Mouse (Mus musculus) T-cell, adult 2 months (primary cell): ENCODE results near the gene Rnft2.

Experiments used
- DNase-seq: peaks from one replicate; pipeline ENCODE4 v3.0.0; 2022; ENCODE audit warnings: low spot score

Rnft2 gene

DNA sequence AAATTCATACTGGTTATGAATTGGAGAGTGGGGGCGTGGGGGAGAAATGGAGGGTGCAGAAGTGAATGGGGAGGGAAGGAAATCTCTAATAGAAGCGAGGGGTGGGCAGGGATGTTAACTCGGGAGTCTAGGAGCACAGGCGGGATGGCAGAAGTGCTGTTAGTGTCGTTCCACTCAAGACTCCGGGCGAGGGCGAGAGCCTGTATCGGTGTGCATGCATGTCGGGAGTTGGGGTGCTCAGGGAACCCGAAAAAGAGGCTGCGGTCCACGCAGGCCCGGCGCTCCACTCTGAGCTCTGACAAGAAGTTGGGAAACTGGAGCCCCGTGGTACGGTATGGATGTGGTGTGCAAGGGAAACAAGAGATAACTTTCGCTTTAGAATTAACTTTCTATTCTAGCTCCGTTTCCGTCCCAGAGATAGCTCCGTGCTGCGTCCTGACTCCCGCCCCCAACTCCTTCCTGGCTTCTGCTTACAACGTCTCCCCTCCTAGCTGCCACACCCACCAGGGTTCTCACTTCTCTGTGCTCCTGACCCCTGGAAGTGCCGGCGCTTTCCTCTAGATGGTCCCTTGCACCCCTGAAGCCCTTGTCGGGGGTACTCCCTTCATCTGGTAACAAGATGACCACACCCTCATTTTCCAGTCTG lies 72.7 kb downstream of the Rnft2 start:
- DNase-seq: no peak

DNA sequence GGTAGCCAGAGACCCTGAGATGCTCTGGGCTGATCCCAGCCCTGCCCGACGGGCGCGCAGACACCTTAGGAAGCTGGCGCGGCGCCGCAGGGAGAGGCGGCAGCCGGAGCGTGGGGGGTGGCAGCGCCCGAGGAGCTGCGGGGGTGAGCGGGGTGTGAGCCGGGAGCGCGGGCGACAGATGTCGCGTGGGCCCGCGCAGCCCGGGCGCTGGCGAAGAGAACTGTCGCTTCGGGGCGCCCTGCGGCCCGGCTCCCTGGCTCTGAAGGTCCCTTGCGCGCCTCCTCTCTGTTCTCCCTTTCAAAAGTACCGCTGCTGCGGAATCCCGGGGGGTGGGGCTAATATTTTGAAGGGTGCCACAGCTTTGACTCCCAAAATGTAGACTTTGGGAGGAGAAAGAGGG lies 73.3 kb downstream of the Rnft2 start:
- DNase-seq: no peak

DNA sequence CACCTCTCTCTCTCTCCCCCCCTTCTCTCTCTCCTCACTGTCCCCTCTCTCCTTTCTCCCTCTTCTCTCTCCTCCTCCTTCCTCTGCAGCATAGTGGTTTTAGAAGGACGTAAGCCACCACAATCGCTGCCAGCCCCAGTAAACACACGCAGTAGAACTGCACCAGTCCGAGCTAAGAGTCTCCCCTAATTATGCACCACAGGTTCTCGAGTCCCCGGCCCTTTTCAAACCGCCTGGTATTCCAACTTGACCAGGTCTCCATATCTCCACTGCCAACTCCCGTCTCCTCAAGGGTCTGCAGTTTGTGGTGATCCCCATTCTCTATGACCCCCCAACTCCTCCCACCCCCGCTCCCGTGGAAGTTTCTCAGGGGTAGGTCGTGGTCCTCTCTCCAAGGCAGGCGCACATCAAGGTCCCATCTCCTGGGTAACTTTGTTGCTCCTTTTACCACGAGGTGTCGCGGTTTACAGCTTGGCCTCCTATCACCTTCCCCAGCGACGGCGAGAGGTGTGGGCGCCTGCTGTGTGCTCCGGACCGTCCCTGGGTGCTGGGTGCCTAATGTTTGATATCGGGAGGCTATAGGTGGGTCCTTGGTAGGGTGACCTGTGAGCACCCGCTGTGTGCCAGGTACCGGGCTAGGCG lies 73.9 kb downstream of the Rnft2 start:
- DNase-seq: no peak

DNA sequence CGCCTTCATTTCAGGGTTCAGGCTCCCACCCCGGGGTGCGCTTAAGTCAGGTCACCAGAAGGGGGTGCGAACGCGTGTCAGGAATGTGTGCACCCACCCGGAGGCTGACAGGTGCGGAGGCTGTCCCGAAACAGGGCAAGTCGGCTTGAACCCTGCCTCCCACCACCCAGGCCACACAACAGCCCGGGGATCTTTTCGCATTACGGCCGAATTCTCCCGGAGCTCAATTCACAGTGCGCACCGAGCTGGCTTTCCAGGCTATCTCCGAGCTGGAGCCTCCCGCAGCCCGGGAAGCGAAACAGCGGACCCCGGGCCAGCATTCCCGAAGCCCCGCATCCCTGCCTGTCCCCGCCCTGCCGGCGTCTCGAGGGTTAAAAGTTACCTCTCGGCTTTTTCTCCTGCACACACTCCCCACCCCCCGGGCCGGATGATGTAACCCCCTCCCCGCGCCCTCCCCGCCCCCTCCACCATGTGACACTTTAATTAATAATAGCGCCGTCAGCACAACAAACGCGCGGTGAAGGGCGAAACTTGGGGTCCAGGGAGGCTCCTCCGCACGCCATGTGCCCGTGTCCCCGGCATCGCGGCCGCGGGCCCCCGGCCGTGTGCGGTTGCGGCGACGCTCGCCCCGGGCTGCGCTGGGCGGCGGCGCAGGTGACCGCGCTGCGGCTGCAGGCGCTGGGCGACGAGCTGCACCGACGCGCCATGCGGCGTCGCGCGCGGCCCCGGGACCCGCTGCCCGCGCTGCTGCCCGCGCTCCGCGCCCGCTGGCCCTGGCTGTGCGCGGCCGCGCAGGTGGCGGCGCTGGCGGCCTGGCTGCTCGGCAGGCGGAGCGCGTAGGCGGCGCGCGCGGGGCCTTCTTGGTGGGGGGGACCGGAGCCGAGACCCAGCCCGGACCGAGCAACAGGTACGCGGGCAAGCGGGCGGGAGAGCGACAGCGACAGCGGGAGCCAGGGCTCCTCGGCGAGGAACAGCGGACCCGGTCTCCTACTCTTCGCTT lies 75.4 kb downstream of the Rnft2 start:
- no peak for DNase-seq

DNA sequence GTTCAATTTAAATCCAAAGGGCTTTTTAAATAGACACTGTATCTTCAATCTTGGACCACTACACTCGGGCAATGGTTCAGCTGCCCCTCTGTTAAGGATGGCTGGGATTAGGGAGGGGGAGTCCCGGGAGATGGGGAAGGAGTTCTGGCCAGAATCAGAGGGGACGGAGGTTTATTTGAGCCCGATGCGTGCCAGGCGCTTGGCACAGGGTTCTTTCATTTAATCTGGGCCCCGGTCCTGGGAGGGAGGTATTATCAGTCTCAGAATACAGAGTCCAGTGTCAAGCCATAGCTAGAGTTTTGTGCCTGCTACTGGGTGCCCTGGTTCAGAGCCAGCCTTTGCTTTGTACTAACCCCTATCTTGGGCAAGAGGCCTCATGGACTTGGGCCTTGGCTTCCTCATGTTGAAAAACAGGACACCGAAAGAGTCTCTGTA lies 77.3 kb downstream of the Rnft2 start:
- DNase-seq: no peak

DNA sequence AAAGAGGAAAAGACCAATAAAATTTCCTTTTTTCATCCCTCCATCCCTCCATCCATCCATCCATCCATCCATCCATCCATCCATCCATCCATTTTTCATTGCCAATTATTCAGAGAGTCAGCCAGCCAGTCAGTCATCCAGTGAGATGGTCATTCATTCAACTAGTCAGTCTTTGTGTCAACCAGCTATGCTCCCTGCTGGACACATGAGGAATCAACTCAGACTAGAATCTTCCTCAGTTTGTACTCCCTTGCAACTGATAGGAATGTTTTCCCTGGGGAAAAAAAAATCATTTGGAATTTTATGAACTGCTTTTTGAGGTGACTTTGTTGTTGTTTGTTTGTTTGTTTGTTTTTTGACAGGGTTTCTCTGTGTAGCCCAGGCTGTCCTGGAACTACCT lies 79.5 kb downstream of the Rnft2 start:
- DNase-seq: no peak

DNA sequence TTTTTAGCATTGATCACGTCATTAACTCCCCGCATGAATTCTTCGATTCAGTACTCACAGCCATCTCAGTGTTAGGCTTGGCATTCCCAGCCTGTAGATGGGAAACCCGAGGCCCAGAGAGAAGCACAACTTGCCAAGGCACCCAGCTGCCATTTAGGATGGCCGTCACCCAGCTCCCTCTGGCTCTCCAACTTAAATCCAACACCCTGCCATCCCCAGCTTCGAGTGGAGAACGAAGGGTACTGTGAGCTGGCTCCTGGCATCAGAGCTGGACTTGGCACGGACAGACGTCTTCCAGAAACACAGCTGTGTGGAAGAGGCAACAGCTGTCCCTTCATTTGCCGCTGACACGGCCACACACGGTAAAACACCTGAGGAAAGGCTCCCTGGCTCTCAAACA lies 80.3 kb downstream of the Rnft2 start, which contains the start of gene Hrk:
TSS of gene Hrk (plus strand) at position 68 of the 400 bp plus-strand sequence.
- no peak for DNase-seq

DNA sequence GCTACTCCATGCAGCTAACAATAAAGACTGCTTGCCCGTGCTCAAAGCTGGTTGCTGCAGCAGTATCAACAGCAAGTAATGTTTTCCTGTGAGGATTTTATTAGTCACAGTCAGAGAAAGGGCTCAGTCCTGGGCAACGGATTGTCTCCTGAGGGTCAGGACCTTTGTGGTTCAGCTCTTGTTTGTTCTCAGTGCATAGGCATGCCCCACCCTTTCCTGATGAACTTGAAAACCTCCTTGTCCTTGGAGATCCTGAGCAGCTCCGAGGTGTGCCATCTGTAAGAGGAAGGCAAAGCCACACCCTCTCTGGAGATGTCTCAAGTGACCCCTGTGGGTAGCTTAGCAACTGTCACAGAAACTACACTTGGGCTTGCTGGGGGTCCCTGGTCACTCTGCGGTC lies 84.2 kb downstream of the Rnft2 start:
- no peak for DNase-seq

DNA sequence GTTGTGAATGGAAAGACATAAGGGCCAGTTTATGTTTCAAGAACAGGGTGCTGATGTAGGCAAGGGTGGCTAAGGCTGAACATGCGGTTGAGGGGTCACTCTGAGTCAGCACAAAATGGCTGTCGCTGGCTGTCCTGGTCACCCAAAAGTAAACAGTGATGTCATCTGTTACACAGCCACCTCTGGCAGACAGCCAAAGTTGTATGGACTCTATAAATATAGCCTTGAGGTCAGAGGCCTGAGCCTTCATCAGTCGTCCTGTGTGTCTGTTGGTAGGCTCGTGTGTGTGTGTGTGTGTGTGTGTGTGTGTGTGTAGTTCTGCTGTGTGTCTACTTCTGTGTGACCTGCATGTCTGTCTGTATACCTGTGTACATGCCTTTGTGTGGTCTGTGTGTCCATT lies 87.9 kb downstream of the Rnft2 start:
- no peak for DNase-seq

DNA sequence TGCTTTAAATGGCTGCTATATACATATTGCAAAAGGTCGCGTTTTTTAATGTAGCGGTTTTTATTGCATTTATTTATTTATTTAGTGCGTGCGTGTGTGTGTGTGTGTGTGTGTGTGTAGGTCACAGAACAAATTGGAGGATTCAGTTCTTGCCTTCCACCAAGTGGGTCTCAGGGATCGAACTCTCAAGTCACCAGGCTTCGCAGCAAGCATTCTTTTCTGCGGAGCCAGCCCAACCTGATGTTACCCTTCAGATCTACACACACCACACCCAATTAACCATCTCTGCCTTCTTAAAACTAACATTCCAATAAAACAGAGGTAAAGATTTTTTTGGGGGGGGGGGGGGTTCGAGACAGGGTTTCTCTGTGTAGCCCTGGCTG lies 89.4 kb downstream of the Rnft2 start:
- no peak for DNase-seq

DNA sequence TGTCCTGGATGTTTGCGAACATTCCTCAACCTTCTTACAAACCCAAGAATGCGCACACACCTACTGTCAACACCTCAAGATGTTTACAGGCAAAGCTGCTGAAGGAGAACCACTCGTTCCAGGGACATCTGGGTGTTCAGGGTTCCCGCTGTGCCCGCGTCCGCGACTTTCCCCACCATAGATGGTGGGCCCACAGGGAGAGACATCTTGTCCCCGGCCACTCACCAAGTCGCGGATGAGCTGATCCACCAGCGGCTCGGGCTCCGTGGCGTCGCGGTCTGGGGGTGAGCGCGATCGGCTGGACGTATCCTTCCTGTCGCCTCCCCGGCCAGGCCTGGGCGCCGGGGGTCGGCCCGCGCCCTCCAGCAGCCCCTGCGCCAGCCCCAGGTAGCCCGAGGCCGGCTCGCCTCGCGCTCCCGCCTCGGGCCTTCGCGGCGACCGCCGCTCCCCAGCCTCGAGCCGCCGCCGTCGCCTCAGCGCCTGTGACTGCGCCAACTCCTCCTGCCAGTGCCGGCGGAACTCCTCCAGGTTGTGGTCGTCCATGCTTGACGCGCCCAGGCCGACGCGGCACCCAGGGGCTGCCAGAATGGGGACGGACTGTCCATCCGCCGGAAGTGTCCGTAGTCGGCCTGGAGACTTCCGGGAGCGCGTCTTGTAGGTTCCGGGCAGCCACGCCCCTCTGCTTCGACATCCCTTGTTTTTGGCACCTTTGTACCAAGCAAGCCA lies 89.9 kb downstream of the Rnft2 start, which contains the start of gene Fbxw8:
TSS of gene Fbxw8 (minus strand) at position 626 of the 726 bp plus-strand sequence.
- DNase-seq: peak; percentile 58

DNA sequence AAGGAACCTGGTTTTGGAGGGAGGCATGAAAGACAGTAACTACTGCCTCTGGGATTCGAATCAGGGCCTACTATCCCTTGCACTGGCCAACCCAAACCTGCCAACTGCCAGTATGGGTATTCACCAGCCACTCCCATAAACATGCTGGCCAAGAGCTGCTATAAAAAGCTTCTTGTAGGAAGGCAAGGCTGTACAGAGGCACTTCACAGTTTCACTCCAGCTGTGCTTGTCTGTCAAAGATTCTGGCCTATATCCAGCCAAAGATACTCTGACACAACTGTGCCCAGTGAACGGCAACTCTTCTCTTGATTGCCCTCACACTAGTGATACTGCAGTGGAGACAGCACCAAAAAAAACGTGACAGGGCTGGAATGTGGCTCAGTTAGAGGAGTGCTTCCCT lies 95.2 kb downstream of the Rnft2 start:
- no peak for DNase-seq

DNA sequence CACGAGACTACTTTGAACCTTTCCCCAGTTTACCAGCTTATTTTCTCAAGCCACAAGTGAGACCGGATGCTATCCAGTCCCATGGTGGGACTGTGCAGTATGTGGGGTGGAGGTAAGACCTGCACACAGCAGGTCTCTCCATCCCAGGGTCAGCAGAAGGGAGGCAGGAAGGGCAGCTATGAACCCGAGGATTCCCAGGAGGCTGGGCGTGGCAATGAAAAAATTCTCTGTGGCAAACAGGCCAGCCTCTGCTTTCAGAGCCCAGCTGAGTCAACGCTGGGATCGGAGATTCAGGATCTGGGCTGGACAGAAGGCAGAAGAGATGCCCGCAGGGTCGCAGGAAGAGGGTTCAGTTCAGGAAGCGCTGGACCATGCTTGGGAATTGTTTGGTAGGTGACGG lies 97.7 kb downstream of the Rnft2 start:
- no peak for DNase-seq

DNA sequence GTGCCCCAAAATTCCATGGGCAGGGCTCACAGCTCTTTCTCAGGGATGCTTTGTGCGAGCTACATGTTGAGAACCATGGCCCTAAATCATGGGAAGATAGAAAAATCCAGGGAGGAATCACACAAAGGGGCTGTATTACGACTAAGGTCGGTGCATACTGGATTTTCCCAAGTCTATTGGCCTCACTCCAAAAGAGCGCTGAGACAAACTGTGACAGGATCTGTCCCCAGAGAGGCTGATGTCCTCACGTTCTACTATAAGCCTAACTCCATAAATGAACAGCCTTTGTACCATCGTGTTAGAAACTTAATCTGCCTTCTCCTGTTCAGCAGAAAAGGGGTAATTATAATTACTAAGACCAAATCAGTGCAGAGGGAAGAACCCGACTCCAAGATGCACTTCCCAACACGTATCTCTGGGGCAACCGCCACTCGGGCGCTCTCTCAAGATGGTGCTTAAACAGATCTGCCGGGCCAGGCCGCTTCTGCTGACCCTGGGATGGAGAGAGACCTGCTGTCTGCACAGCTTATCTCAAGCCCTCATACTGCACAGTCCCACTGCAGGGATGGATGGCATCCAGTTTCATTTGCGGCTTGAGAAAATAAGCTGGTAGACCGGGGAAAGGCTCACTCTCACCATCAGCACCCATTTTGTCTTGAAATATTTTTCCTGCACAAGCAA lies 98.8 kb downstream of the Rnft2 start:
- DNase-seq: no peak

DNA sequence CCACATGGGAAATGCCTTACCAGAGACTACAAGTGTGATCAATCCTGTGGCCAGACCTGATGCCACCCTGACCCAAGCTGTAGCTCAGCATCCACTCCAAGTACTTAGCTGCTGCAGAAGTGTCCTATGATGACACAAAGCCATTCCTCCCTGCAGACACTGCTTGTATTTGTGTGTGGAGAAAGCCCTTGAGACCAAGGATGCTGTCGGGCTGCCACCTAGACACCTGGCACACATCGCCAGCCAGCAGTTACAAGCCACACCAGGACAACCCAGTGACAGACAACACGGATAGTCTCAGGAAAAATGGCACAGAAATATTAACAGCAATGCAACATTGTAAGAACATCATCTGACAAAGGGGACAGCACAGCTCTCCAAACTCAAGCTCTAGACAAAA lies 99.5 kb downstream of the Rnft2 start:
- no peak for DNase-seq

DNA sequence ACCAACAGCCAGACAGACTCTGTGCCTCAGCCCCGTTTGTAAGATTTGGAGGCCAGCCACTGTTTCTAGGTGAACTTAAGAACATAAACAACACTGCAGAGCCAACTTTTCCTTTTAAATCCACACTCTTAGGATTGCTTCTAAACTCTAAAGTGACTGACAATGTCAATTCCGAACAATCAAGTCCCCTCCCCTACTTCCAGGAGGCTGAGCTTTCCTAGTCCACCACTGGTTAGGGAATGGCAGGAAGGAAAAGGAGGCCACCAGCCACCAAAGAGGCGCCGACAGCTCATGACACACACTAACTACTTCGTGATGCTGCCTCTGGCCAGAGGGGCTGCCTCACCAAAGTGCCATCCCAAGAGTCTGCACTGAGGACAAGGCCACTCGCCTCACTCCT lies 100.1 kb downstream of the Rnft2 start:
- no peak for DNase-seq

DNA sequence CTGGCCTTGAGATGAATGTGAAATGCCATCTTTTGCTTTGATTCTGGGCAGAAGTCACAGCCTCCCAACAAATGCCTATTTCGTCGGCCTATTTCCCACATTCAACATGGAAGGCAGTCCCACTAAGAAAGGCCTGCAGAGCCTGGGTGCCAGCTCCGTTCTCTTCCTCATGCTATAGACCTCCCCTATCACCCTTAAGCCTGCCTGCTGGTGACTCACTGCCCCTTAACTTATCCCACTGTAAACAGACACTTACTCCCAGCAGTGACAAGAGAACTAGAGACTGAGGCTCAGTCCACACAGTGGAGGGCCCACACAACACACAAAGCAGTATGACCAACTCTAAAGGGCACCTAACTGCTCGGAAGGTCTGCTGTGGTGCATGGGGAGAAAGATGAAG lies 100.6 kb downstream of the Rnft2 start:
- DNase-seq: no peak

DNA sequence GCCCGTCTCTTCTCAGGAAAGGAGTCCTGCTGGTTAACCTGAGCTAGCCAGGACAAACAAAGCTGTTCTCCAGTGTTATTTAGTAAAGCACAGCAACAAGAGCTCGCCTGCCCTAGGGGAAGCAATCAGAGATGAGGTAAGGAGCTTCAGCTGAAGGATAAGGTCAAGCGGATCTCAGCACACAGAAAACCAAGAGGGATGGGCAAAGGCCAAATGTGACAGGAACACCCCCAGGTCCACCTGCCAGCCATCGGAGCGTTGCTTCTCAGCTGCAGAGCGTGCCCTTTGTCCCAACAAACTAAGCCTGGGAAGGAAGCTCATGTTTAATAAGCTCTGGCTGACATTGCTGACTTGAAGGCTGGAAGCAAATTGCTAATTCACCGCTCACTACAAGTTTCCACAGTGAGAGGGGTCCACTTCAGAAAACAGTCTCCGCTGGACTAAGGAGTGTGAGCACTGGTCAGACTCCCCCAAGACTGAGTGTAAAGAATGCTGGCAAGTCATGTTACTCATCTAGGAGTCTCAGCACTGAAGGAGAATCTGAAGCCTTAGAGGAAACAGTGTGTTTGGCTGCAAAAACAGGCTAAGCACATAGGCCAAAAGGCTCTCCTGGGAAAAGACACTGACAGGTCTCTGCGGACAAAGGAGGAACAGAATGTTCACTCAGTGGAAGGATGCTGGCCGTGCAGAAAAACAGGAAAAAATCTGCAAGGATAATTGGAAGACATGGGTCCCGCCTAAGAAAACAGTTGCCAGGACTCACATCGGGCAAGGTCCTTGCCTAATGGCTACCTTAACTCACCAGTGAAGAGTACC lies 101.5 kb downstream of the Rnft2 start:
- no peak for DNase-seq

DNA sequence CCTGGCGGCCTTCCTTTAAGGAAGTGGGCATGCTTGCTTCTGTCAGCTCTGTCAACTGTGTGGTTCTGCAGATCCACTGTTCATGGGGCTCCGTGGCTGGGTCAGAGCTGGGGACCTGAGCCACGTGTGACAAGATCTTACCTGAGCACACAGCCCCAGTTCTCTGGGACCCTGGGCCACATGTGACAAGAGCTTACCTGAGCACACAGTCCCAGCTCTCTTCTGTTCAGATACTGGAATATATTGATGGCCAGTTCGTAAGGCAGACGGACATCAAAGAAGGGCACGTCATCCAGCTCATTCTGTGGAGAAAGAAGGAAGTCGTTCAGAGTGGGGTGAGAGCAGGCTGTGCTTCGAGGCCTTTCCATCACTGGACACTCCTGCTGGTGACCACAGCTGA lies 102.4 kb downstream of the Rnft2 start:
- DNase-seq: no peak
